Mouse (Mus musculus): Measurements from ENCODE around the gene Pik3r2.

Pik3r2 gene

DNA sequence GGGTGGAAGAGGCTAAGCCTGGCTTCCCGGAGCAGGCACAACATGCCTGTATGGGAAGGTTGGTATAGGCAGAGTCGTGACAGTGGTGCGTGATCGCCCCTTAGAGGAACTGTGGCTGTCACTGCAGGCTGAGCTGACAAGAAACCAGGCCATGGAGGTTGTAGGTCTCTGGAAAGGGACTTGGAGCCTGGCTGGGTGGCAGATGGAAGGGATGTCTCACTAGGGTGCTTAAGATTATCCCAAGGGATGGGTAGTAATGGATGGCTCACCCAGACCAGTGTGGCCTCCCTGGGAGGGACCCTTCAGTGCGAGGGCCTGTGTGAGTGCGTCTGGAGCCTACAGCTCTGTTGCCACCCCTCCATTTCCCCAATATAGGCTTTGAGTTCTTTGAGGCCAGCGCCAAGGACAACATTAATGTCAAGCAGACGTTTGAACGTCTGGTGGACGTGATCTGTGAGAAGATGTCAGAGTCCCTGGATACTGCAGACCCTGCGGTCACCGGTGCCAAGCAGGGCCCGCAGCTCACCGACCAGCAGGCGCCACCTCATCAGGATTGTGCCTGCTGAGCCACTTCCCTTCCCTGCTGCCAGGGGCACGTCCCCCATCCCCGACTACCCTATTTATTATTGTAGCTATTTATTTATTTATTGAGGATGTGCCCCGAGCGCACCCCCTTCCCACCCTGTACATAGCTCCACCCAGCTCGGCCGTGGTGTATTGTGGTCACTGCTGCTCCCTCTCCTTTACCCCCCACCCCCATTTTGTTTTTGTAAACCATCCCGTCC lies 18.8 kb downstream of the Pik3r2 start:
- DNase-seq (ENCODE audit: low spot score in 2 of 2) = peak; percentile 20 to 37

DNA sequence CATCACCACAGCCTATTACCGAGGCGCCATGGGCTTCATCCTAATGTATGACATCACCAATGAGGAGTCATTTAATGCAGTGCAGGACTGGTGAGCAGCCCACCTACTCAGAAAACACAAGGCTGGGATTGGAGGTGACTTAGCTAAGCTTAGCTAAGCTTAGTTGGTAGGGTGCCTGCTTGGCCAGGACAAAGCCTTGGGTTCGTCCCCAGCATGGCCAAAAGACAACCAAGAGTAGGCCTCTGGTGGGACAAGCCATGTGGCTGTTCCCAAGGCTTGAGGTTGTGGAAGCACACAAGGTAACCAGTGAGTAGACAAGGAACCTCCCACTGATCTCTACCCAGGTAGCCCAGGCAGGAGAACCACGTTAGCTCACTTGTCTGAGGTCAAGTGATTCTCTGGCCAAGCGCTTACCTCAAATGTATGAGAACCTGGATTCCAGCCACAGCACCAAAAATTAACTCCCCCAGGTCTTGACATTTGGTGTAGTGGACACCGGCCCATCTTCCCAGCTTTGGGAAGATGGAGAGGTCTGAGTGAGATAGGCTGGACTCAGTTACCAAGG lies 20.0 kb downstream of the Pik3r2 start:
- peak in 1 of 2 experiments; percentile 15 for DNase-seq (ENCODE audit: low spot score in 2 of 2)

- DNase-seq (ENCODE audit: low spot score in 2 of 2) = peak; percentile 12 to 26
Measured at GRCm38 (mm10) chr8:70755661-70756475, 20.6 kb downstream of the Pik3r2 start.

DNA sequence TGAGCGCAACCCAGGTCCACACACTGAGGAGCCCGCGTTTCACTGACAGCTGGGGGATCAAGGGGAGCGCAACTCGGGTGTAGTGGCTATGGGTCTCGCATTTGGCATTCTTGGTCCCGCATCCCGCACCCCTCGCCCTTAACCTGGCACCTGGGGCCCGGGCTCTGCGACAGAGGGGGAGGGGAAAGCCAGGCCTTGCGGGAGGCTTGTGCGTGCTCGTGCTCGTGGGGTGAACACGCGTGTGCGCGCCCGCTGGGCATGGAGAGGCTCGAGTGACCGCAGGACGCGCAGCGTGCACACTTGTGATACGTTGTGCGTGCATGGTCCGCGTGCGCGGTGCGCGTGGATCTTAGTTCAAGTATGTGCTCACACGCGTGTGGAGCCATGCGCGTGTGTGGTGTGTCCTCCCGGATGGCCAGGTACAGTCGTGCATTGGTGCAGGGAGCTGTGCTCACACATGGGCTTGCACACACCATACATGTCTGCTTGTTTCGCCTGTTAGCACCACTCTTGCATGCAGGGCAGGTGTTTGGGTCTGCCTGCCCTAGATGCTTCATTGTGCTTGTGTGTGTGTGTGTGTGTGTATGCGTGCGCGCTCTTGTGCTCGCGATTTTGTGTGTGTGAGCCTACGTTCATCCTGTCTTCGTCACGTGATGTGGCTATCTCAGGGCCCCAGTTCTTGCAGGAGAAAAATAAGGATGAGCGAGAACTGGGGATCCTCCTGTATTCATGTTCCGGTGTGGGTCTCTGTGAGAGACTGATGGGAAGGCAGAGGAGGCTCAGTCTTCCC lies 21.4 kb downstream of the Pik3r2 start:
- DNase-seq (ENCODE audit: low spot score in 2 of 2) = peak; percentile 75 to 79

- DNase-seq (ENCODE audit: low spot score in 2 of 2) = peak; percentile 96 to 97
Measured at GRCm38 (mm10) chr8:70754043-70754870, 22.3 kb downstream of the Pik3r2 start, which contains the start of gene Rab3a. Gene Rab3a (plus strand): TSS chr8:70754679.

DNA sequence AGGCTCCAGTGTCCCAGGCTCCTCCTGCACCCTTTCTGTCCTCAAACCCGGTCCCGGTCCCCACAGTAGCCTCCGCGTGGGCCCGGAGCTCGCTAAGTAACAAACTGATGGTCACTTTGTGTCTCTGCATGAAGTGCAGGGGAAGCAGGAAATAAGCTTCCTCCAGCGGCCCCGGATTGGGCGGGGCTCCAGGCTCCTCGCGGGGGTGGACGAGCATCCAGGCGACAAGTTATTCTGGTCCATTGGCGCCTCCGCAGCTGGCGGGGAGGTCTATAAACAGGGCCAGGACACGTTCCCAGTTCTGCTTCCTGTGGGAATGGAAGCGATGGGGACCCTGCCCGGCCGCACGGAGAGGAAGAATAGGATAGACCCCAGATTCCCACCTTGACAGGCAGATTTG lies 23.4 kb downstream of the Pik3r2 start:
- DNase-seq (ENCODE audit: low spot score in 2 of 2) = peak; percentile 74 to 81

DNA sequence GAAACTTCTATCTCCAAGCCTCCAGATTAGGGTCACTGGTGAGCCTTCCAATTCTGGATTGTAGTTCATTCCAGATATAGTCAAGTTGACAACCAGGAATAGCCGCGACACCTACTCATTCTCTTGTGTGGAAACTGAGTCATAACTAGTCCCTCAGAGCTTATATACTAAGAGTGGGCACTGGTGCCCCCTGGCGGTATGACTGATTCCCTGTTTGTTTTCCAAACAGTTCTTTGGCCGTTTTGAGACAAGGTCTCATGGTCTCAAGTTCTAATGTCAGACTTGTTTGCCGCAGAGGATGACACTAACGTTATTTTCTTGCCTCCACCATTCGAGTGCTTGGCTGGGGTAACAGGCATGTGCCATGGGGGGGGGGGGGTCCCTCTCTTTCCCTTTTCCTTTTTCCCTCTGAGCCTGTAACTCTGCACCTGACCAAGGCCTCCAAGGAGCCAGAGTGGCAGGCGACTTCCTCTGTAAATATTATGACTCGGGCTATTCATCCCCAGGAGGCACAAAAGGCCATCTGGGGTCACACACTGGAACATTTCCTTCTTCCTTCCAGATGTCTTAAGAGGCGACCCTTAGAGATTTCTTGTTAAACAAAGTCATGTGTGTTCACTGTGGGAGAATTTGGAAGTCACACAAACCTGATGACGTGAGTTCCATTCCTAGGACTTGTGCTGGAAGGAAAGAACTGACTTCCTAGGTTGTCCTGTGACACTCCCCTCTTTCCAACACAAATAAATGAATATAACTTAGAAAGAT lies 24.3 kb downstream of the Pik3r2 start:
- DNase-seq (ENCODE audit: low spot score in 2 of 2) = peak in 1 of 2 experiments; percentile 57

DNA sequence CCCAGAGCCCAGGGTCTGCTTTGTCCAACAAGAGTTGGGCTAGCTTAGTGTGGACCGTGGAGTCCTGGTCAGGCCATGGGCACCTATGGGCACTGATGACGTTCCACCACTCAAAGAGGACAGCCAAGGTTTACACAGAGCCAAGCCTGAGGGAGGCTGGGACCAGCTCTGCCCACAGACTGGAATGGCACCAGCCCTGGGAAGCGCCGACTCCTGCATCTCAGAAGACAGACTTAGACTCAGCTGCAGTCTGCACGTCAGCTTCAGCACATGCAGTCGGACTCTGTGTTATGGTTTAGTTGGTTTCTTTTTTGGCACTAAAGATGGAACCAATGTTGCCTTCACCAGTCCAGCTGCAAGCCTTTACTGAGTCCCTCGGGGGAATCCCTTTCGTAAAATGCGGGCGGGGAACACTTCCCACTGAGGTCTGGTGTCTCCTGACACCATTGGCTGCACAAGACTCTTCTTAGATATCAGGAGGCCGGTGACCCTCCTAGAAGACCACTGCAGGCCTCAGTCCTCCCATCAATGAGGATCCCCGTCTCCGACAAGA lies 26.3 kb downstream of the Pik3r2 start:
- no peak for DNase-seq (ENCODE audit: low spot score in 2 of 2)

- no peak for DNase-seq (ENCODE audit: low spot score in 2 of 2)
Measured at GRCm38 (mm10) chr8:70749097-70749674, 27.3 kb downstream of the Pik3r2 start.

DNA sequence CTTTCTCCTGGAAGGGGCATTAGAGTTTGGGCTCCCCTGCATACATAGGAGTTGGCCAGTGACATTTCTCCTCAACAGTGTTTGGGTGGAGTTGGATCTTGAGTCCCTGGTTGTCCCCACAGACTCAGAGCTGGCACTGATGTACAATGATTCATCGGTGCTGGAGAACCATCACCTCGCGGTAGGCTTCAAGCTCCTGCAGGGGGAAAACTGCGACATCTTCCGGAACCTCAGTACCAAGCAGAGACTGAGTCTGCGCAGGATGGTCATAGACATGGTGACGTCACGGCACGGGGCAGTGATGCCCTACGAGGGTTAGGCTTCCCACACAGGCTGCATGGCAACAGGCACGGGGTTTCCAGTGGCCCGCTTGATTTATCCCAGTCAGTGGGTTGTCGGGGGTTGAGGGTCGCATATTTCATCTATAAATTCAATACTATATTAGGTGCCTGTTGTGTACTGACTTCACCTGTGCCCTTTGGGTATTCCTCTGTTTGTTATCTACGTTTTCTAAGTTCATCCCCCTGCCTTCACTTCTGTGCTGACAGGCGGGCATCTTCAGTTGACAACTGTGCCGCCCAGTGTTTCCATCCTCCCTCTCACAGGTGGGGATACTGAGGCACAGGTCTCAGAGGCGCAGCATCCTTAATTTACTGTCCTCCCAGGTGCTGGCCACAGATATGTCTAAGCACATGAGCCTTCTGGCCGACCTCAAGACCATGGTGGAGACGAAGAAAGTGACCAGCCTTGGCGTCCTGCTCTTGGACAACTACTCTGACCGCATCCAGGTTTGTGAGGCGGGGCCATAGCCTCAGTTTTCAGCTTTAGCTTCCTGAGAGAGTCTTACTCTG lies 28.0 kb downstream of the Pik3r2 start:
- DNase-seq (ENCODE audit: low spot score in 2 of 2) = no peak

- no peak for DNase-seq (ENCODE audit: low spot score in 2 of 2)
Measured at GRCm38 (mm10) chr8:70747211-70747890, 29.2 kb downstream of the Pik3r2 start.

- DNase-seq (ENCODE audit: low spot score in 2 of 2) = no peak
Measured at GRCm38 (mm10) chr8:70746676-70747075, 29.8 kb downstream of the Pik3r2 start.

DNA sequence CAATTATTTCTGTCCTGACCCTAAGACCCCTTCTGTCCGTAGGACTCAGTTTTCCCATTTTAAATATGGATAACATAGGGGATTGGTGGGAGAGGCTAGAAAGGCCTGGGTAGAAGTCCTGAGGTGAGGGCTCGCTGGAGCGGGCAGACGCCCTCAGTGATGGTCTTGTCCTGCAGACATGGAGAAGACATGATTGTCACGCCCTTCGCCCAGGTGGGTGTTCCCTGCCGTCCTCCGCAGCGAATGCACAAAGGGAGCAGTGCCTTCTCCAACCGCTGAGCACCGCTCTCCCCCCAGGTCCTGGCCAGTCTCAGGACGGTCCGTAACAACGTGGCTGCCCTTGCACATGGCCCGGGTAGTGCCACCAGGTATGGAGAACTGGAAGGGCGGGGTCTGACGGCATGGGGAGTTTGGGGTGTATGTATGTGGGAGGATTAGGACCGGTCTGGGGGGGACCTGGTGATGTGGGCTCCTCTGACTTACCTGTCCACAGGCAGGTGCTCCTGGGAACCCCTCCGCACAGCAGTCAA lies 30.8 kb downstream of the Pik3r2 start:
- no peak for DNase-seq (ENCODE audit: low spot score in 2 of 2)

GRCm38 (mm10) chr8:70744806-70745205 lies 31.7 kb downstream of the Pik3r2 start:
- no peak for DNase-seq (ENCODE audit: low spot score in 2 of 2)

DNA sequence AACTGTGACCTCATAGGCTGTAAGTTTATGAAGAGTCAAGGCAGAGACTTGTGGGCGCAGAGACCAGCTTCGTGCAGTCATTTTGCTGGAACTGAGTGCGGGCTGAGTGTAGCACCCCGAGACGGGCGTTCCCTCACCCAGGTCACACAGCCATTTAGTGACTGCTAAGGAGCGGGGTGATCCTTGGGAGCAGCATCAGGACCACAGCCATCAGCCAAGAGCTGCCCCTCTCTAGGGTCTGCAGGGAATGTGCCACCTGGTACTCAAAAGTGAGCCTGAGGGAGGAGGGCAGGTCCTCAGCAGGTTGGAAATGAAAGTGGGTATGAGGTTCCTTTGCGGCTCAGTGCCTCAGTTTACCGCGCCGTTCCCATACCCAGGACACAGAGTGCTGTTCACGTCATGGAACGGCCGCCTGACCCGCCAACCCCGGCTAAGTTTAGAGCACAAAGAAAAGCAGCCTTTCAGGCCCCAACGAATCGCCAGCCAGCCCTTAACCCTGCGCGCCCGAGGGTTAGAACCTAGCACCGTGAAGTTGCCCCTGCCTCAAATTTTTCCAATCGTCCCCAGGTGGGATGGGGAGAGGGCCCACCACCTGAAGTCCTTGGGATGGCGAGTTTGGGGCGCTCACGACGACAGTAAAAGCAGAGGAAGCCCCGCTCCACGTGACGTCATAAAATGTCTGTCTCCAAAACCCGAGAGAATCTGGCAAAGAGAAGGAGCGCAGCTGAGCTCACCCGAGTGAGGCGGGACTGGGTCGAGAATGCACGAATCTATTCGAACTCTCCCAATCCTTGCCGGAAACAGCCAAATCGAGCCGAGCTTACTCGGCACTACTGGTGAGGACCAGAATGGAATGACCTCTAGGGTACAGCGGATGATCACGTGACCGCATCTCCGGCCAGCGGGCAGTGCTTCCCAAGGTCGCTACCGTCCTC lies 32.6 kb downstream of the Pik3r2 start:
- DNase-seq (ENCODE audit: low spot score in 2 of 2) = peak in 1 of 2 experiments; percentile 33

GRCm38 (mm10) chr8:70742981-70743655 lies 33.4 kb downstream of the Pik3r2 start:
- DNase-seq (ENCODE audit: low spot score in 2 of 2) = no peak

All from frontal cortex, postnatal 10 days (tissue).